8 mouse cellular contexts compared by ENCODE assay signal in the genomic region with DNA sequence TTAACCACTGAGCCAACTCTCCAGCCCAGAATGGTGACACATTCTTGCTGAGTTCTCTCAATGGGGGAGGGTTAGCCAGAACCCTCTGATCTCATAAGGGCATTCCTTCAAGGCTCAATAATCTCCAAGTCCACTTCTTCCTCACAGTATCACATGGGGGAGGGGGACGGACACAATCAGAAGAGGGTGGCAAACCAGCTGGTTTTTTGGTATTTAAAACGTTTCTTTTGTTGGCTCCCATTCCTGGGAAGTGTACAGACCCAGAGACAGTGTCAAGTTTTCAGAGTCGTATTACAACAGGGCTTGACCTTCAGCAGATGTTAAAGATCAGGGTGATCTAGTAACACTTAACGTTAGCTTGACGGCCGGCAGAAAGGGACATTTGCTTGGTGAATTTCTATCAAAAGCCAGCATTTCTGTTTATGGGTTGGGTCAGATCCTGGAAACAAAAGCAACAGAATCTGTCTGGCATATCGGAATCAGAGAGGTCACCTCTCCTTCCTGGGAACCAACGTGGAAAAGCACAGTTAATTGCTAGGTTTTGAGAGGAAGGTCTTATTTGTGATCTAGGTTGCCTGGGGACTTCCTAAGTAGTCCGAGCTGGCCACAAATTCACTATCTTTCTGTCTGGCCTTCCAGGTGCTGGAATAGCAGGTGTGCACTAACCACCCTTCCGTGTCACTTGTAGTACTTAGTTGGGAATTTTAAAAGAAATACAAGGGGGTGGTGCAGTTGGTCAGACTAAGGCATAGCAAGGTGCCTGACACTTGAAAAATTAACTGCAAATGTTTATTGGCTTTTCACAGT. TPM values are rescaled to one million over a fixed set of nuclear protein-coding genes. Genes with fewer than 3 reads are reported as not detected.
DNase-seq lines count a peak whose midpoint lies in the region; ATAC-seq and TF ChIP-seq lines count a peak whose summit lies in the region.

No protein-coding gene starts in this region.

- H3K4me1 ChIP-seq in heart, adult 2 months (ENCODE audit: control insufficient read depth, insufficient read depth, low read length) = peaks cover 12% of the 10 kb centered on the region
- H3K4me1 ChIP-seq in hindbrain, embryonic 12.5 days = peaks cover 31% of the 10 kb centered on the region
- H3K4me1 ChIP-seq in liver, embryonic 15.5 days (replicated peaks) = peaks cover 49% of the 10 kb centered on the region

- DNase-seq in heart, adult 2 months = no peak
- DNase-seq in heart, postnatal 14 days = no peak
- peak; percentile 97 for DNase-seq in ZHBTc4 (ENCODE audit: low read depth, low spot score)
- DNase-seq in thymus, postnatal 36 days = no peak
- DNase-seq in urinary bladder, postnatal 10 days (ENCODE audit: low spot score) = no peak
- DNase-seq in spleen, postnatal 36 days (ENCODE audit: low spot score in 2 of 2) = no peak

- 31% methylated on average over 10 of the region's 10 CpGs for WGBS in heart, adult 2 months
- WGBS in hindbrain, embryonic 12.5 days = 37% methylated on average over 10 of the region's 10 CpGs
- 36% methylated on average over 10 of the region's 10 CpGs for WGBS in liver, embryonic 15.5 days (ENCODE audit: insufficient replicate concordance)

- 0 out of 2 replicates have a peak overlapping the region, but pooled peaks have one; percentile 19 for H3K9ac ChIP-seq in heart, adult 2 months (ENCODE audit: low read depth, low read length)
- 0 out of 2 replicates have a peak overlapping the region, but pooled peaks have one; percentile 35 for H3K9ac ChIP-seq in hindbrain, embryonic 12.5 days
- H3K9ac ChIP-seq in liver, embryonic 15.5 days = peak overlapping the region; percentile 60

- intact Hi-C loops in heart, adult 2 months (cut with DNase I) = loop anchor here (2.0 to 10.0 kb wide), 4 partner anchors 45 to 621 kb away; a partner anchor contains a TSS
- intact Hi-C loops in heart, postnatal 14 days (cut with DNase I) = no loop called here

- no peak for ATAC-seq in hindbrain, embryonic 12.5 days (ENCODE audit: low FRiP score)
- ATAC-seq in liver, embryonic 15.5 days (ENCODE audit: insufficient read depth) = no peak

- peak overlapping the region; percentile 53 for H3K4me3 ChIP-seq in heart, adult 2 months
- peak overlapping the region; percentile 98 for H3K4me3 ChIP-seq in hindbrain, embryonic 12.5 days
- peak overlapping the region; percentile 97 for H3K4me3 ChIP-seq in liver, embryonic 15.5 days (replicated peaks)

- no peaks in the 10 kb centered on the region for H3K27me3 ChIP-seq in heart, adult 2 months (ENCODE audit: control insufficient read depth, insufficient read depth, low read length)
- no peaks in the 10 kb centered on the region for H3K27me3 ChIP-seq in hindbrain, embryonic 12.5 days
- no peaks in the 10 kb centered on the region for H3K27me3 ChIP-seq in liver, embryonic 15.5 days

- H3K36me3 ChIP-seq in heart, adult 2 months (ENCODE audit: control insufficient read depth, insufficient read depth, low read length) = no peaks in the 10 kb centered on the region; the same call in 1 of the 2 replicates
- H3K36me3 ChIP-seq in hindbrain, embryonic 12.5 days = no peaks in the 10 kb centered on the region
- H3K36me3 ChIP-seq in liver, embryonic 15.5 days (replicated peaks) = 0 out of 2 replicates have a peak, but pooled peaks cover 2% of the 10 kb centered on the region

- no peak for TF ChIP-seq POLR2A in heart, adult 2 months (IDR thresholded peaks at IDR 0.05; ENCODE audit: insufficient read depth, low read depth, low read length)

- no peaks in the 10 kb centered on the region for H3K9me3 ChIP-seq in hindbrain, embryonic 12.5 days (replicated peaks)
- no peaks in the 10 kb centered on the region for H3K9me3 ChIP-seq in liver, embryonic 15.5 days (replicated peaks)

- H3K4me2 ChIP-seq in hindbrain, embryonic 12.5 days (replicated peaks) = peak overlapping the region; percentile 70
- H3K4me2 ChIP-seq in liver, embryonic 15.5 days = peak overlapping the region; percentile 86

- no peak overlapping the region; the same call in 1 of the 2 replicates for H3K27ac ChIP-seq in heart, adult 2 months
- H3K27ac ChIP-seq in hindbrain, embryonic 12.5 days = peak overlapping the region; percentile 91
- peak overlapping the region; percentile 98 for H3K27ac ChIP-seq in liver, embryonic 15.5 days (replicated peaks)

- no peak for TF ChIP-seq CTCF in heart, adult 2 months (IDR thresholded peaks at IDR 0.05)

- no peak for TF ChIP-seq EP300 in heart, adult 2 months (IDR thresholded peaks at IDR 0.05; ENCODE audit: insufficient read depth, low read depth, low read length)

- peaks cover 4% of the 10 kb centered on the region for H3K79me2 ChIP-seq in heart, adult 2 months (replicated peaks; ENCODE audit: control insufficient read depth, insufficient read depth, low read length)

RNA-seq across cellular contexts. Expression of a gene that starts 1.1 kb away (rescaled TPM):
- 1 to 10 TPM; 8.8 to 9.2 TPM for total RNA-seq in heart, adult 2 months (2021)
- polyA plus RNA-seq in heart, adult 2 months (2012; rRNA removed) = 7.4 and 9.7 TPM in 2 replicates
- total RNA-seq in heart, postnatal 14 days (2021) = 10 to 100 TPM; 12.7 to 13.1 TPM
- polyA plus RNA-seq in hindbrain, embryonic 12.5 days (2016; fragmentation: Nextera tagmentation; extraction: Ambion mirVana) = 16.5 and 16.6 TPM in 2 replicates
- 7.2 and 8.1 TPM in 2 replicates for polyA plus RNA-seq in liver, embryonic 15.5 days (2015; fragmentation: Nextera tagmentation; extraction: Ambion mirVana)
